Mouse (Mus musculus) lung, adult 2 months (tissue): ENCODE results near the gene Dab2.

Experiments
- CTCF ChIP-seq: fragments of 200-500 bp; IDR thresholded peaks from 2 replicates; pipeline ENCODE4 v1.5.1; 2011; ENCODE audit warnings: mild to moderate bottlenecking, low read length, control low read depth; ENCODE audit not compliant: insufficient read depth
- POLR2A ChIP-seq: fragments of 200-500 bp; IDR thresholded peaks from 2 replicates; pipeline ENCODE4 v1.6.1; 2011; ENCODE audit warnings: low read depth, mild to moderate bottlenecking, control low read depth, low read length, borderline replicate concordance; ENCODE audit errors: extremely low read depth

DNA sequence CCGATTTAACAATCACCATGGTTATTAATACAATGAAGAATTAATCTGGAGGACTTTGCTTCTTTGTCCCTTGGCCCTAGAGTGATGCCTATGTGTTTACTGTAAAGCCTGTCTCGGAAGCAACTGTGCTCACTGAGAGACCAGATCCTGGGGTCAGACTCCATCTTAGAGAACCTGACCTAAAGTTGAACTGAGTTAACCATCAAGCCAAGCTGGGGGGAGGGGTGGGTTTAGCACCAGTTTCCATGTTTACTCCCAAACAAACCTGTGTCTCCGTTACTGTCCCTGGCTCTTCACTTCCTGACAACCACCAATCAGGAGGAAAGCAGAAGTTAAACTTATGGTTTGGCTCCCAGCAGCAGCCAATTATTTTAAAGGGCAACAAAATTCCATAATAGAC is 184.0 kb downstream of the Dab2 start:
- TF ChIP-seq POLR2A (no peak), CTCF (no peak)
